Mouse (Mus musculus) heart, embryonic 14.5 days (tissue): ENCODE data around the gene Col24a1. TPM values are rescaled to one million over a fixed set of nuclear protein-coding genes. Genes with fewer than 3 reads are reported as not detected.
"Not testable (repeated sequence)": the region's sequence is repeated elsewhere in the genome, so short reads cannot be mapped to it uniquely, and the experiment has no call there.

Experiments
- ATAC-seq: fragments of 200-750 bp; cut with Nextera tagmentation; 2 replicates; pipeline ENCODE4 v1.8.0; 2017; ENCODE audit warnings: low read depth, moderate TSS enrichment; ENCODE audit not compliant: insufficient number of reproducible peaks, insufficient read depth, low FRiP score
- H3K27ac ChIP-seq, 2 experiments: fragments of 200-500 bp in 1 of 2; fragments of 300-500 bp in 1 of 2; sonication (generic) in 1 of 2; replicated peaks in 1 of 2; 2 replicates each; pipeline ENCODE4 v1.5.1; 2012 to 2014; ENCODE audit warnings: low read depth in 2 of 2, low read length in 2 of 2, control low read depth in 1 of 2, mild to moderate bottlenecking in 1 of 2, mixed read lengths in 1 of 2; ENCODE audit not compliant: control insufficient read depth in 1 of 2, insufficient read depth in 1 of 2
- H3K27me3 ChIP-seq: fragments of 300-500 bp; sonication (generic); 2 replicates; pipeline ENCODE4 v1.6.1; 2014; ENCODE audit warnings: mild to moderate bottlenecking, low read length, control low read depth; ENCODE audit not compliant: control insufficient read depth, insufficient read depth
- H3K36me3 ChIP-seq: fragments of 300-500 bp; sonication (generic); 2 replicates; pipeline ENCODE4 v1.6.1; 2014; ENCODE audit warnings: mild to moderate bottlenecking, control low read depth, low read length, mixed read lengths; ENCODE audit not compliant: control insufficient read depth, insufficient read depth
- H3K4me1 ChIP-seq, 2 experiments: fragments of 200-500 bp in 1 of 2; fragments of 300-500 bp in 1 of 2; sonication (generic) in 1 of 2; 2 replicates each; pipeline ENCODE4 v1.6.1; 2012 to 2014; ENCODE audit warnings: low read length in 2 of 2, control low read depth in 1 of 2, mixed read lengths in 1 of 2; ENCODE audit not compliant: control insufficient read depth in 2 of 2, insufficient read depth in 2 of 2
- H3K4me2 ChIP-seq: fragments of 300-500 bp; sonication (generic); 2 replicates; pipeline ENCODE4 v1.6.1; 2014; ENCODE audit warnings: mild to moderate bottlenecking, low read length
- H3K4me3 ChIP-seq, 2 experiments: fragments of 200-500 bp in 1 of 2; fragments of 300-500 bp in 1 of 2; sonication (generic) in 1 of 2; 2 replicates each; pipeline ENCODE4 v1.5.1; 2012 to 2014; ENCODE audit warnings: low read length in 2 of 2, mild to moderate bottlenecking in 2 of 2, control low read depth in 1 of 2, low read depth in 1 of 2, moderate library complexity in 1 of 2; ENCODE audit not compliant: control insufficient read depth in 1 of 2, insufficient read depth in 1 of 2
- H3K9ac ChIP-seq: fragments of 300-500 bp; sonication (generic); 2 replicates; pipeline ENCODE4 v1.6.1; 2014; ENCODE audit warnings: mild to moderate bottlenecking, low read length
- H3K9me3 ChIP-seq: fragments of 300-500 bp; sonication (generic); 2 replicates; pipeline ENCODE4 v1.6.1; 2016; ENCODE audit warnings: low read length, control low read depth; ENCODE audit not compliant: control insufficient read depth
- WGBS: fragments of 180-500 bp; shearing (Covaris S2); extraction: QIAGEN DNeasy Blood & Tissue Kit; methylation state at CpG from one replicate; pipeline ENCODE4 v1.1.7; 2014; 5-methylcytosine and 5-hydroxymethylcytosine counted together
- polyA plus RNA-seq: library from polyadenylated mRNA; unstranded; fragments of >200 nt; fragmentation: Nextera tagmentation; extraction: Ambion mirVana; gene quantifications from 2 replicates; pipeline ENCODE4 v1.2.1, GENCODE M21; 2014

The Col24a1 gene
- polyA plus RNA-seq, 1 experiment from 2014 or later: 0.57 TPM

DNA sequence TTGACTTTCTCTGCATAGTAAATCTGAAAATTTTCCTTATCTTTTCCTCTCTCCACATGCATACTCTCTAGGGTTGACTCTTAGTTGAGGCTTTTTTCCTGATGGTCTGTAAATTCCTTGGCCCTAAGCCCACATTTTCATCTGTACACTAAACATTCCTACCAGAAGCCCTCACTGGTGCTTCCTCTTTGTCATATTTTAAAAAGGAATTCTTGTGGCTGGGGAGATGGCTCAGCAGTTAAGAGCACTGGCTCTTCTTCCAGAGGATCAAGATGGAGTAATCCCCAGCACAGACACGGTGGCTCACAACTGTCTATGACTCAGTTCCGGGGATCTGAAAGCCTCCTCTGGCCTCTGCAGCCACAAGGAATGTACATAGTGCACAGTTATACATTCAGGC lies 128.1 kb downstream of the Col24a1 start:
- no peak for ATAC-seq
- Histone ChIP-seq H3K4me2 (no peak overlapping the region), H3K9ac (no peak overlapping the region), H3K9me3 (no peaks in the 10 kb centered on the region), H3K27me3 (no peaks in the 10 kb centered on the region), H3K36me3 (no peaks in the 10 kb centered on the region), H3K4me3 (no peak overlapping the region), H3K27ac (no peak overlapping the region), H3K4me1 (peaks cover 4 to 8% of the 10 kb centered on the region in 2 experiments)
- 55% methylated on average over 2 of the region's 2 CpGs for WGBS

GRCm38 (mm10) chr3:145422044-145422443 lies 129.8 kb downstream of the Col24a1 start:
- Histone ChIP-seq H3K4me3 (no peak overlapping the region), H3K9ac (no peak overlapping the region), H3K4me1 (peaks cover 4 to 8% of the 10 kb centered on the region in 2 experiments), H3K9me3 (no peaks in the 10 kb centered on the region), H3K4me2 (no peak overlapping the region), H3K27me3 (no peaks in the 10 kb centered on the region), H3K27ac (no peak overlapping the region), H3K36me3 (no peaks in the 10 kb centered on the region)
- 81% methylated on average over 3 of the region's 3 CpGs for WGBS
- ATAC-seq: no peak

DNA sequence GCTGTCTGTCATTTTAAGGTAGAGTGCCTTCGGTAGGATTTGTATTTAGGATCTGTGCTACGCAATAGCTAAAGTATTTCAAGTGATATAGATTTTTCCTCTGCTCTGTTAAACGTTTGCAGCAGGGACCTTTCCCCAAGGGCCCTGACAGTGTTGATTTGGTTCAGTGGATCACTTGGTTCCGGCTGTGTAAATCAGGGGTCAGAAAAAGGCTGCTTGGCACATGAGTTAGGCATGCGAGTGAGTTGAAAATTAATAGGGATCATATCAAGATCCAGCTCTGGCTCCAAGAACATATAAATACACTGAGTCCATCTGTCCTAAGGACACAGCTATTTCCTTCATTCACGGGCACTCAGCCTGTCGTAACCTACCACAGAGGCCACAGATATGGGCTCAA lies 146.1 kb downstream of the Col24a1 start:
- Histone ChIP-seq H3K4me3 (no peak overlapping the region), H3K36me3 (no peaks in the 10 kb centered on the region), H3K9ac (no peak overlapping the region), H3K27me3 (no peaks in the 10 kb centered on the region; the same call in 1 of the 2 replicates), H3K9me3 (no peaks in the 10 kb centered on the region), H3K4me1 (no peaks in the 10 kb centered on the region), H3K4me2 (no peak overlapping the region), H3K27ac (no peak overlapping the region)
- WGBS: 80% methylated on average over 7 of the region's 7 CpGs
- no peak for ATAC-seq

DNA sequence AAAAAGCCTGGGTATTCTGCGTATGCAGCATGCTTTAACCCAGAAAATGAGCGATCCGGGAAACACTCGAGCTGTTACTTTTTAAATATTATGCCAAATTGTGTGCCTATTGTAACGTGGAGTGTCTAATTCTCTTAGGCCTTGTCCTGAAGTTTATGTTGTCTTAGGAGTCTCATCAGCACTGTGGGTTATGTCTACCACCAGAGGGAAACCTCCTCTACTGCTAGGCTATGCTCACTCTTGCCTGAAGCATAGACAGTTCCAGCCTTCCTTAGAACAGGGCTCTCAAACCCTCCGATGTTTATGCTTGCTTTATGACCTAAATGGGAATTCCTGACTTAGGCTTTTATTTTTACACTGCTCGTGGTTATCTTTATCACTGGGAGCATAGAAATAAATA lies 146.8 kb downstream of the Col24a1 start:
- no peak overlapping the region for H3K27ac ChIP-seq
- 86% methylated on average over 7 of the region's 7 CpGs for WGBS
- H3K4me3 ChIP-seq: no peak overlapping the region
- no peaks in the 10 kb centered on the region for H3K4me1 ChIP-seq
- H3K4me2 ChIP-seq: no peak overlapping the region
- ATAC-seq: no peak
- no peak overlapping the region for H3K9ac ChIP-seq
- H3K36me3 ChIP-seq: no peaks in the 10 kb centered on the region
- H3K9me3 ChIP-seq: no peaks in the 10 kb centered on the region
- no peaks in the 10 kb centered on the region; the same call in 1 of the 2 replicates for H3K27me3 ChIP-seq

GRCm38 (mm10) chr3:145440993-145441392 lies 148.7 kb downstream of the Col24a1 start:
- Histone ChIP-seq H3K4me2 (no peak overlapping the region), H3K36me3 (no peaks in the 10 kb centered on the region), H3K9me3 (no peaks in the 10 kb centered on the region), H3K4me3 (no peak overlapping the region), H3K27me3 (no peaks in the 10 kb centered on the region; the same call in 1 of the 2 replicates), H3K9ac (no peak overlapping the region), H3K27ac (no peak overlapping the region), H3K4me1 (no peaks in the 10 kb centered on the region)
- WGBS: 52% methylated on average over 1 of the region's 1 CpGs
- ATAC-seq: no peak

GRCm38 (mm10) chr3:145442268-145442667 lies 150.0 kb downstream of the Col24a1 start:
- Histone ChIP-seq H3K27ac (no peak overlapping the region), H3K9me3 (no peaks in the 10 kb centered on the region), H3K4me2 (no peak overlapping the region), H3K4me3 (no peak overlapping the region), H3K27me3 (no peaks in the 10 kb centered on the region; the same call in 1 of the 2 replicates), H3K4me1 (no peaks in the 10 kb centered on the region), H3K9ac (no peak overlapping the region), H3K36me3 (no peaks in the 10 kb centered on the region)
- ATAC-seq: no peak
- WGBS: 75% methylated on average over 1 of the region's 1 CpGs

GRCm38 (mm10) chr3:145443167-145443566 lies 150.9 kb downstream of the Col24a1 start:
- not testable (repeated sequence) for H3K4me3 ChIP-seq, ATAC-seq

GRCm38 (mm10) chr3:145457039-145457438 lies 164.8 kb downstream of the Col24a1 start:
- Histone ChIP-seq H3K9me3 (no peaks in the 10 kb centered on the region), H3K4me1 (peaks cover 0 to 3% of the 10 kb centered on the region in 2 experiments; a peak in 2 of 4 replicates), H3K4me2 (no peak overlapping the region), H3K9ac (no peak overlapping the region), H3K27ac (no peak overlapping the region), H3K36me3 (no peaks in the 10 kb centered on the region), H3K4me3 (no peak overlapping the region), H3K27me3 (peaks cover 53% of the 10 kb centered on the region)
- WGBS: 63% methylated on average over 5 of the region's 5 CpGs
- no peak for ATAC-seq

More at GRCm38 (mm10) chr3:145443167-145443566, 150.9 kb downstream of the Col24a1 start:
- H3K4me1 ChIP-seq, H3K27ac ChIP-seq, H3K4me2 ChIP-seq, H3K27me3 ChIP-seq, H3K9me3 ChIP-seq, H3K36me3 ChIP-seq, H3K9ac ChIP-seq: not testable (repeated sequence)
- 71% methylated on average over 6 of the region's 6 CpGs for WGBS
